8 mouse cellular contexts compared by ENCODE assay signal in genomic region chr17:86965121-86965520, GRCm38 (mm10). TPM values are rescaled to one million over a fixed set of nuclear protein-coding genes. Genes with fewer than 3 reads are reported as not detected.
DNase-seq lines count a peak whose midpoint lies in the region; ATAC-seq and TF ChIP-seq lines count a peak whose summit lies in the region.

No protein-coding gene starts in this region.

- no peak overlapping the region for H3K9ac ChIP-seq in intestine, postnatal 0 days (ENCODE audit: low read depth, low read length)
- 0 out of 2 replicates have a peak overlapping the region, but pooled peaks have one; percentile 32 for H3K9ac ChIP-seq in neural tube, embryonic 14.5 days (replicated peaks; ENCODE audit: low read depth, low read length)

- intact Hi-C loops in left cerebral cortex, adult 2 months (cut with DNase I) = no loop called here
- intact Hi-C loops in left cerebral cortex, postnatal 25 days (cut with DNase I) = no loop called here

- peaks cover 18% of the 10 kb centered on the region for H3K36me3 ChIP-seq in forebrain, embryonic 10.5 days (replicated peaks)
- peaks cover 1% of the 10 kb centered on the region for H3K36me3 ChIP-seq in intestine, postnatal 0 days (ENCODE audit: control insufficient read depth, insufficient read depth)
- no peaks in the 10 kb centered on the region for H3K36me3 ChIP-seq in neural tube, embryonic 14.5 days (ENCODE audit: control insufficient read depth, insufficient read depth, low read length)

- H3K4me3 ChIP-seq in left cerebral cortex, adult 2 months = peak overlapping the region; percentile 57
- peak overlapping the region; percentile 90 for H3K4me3 ChIP-seq in forebrain, embryonic 10.5 days
- H3K4me3 ChIP-seq in intestine, postnatal 0 days (ENCODE audit: low read depth, low read length) = peak overlapping the region; percentile 75
- peak overlapping the region; percentile 49 for H3K4me3 ChIP-seq in neural tube, embryonic 14.5 days (ENCODE audit: low read depth, low read length)

- H3K9me3 ChIP-seq in forebrain, embryonic 10.5 days = no peaks in the 10 kb centered on the region
- no peaks in the 10 kb centered on the region for H3K9me3 ChIP-seq in intestine, postnatal 0 days (ENCODE audit: control insufficient read depth)
- H3K9me3 ChIP-seq in neural tube, embryonic 14.5 days (ENCODE audit: control insufficient read depth, low read length) = no peaks in the 10 kb centered on the region

- peaks cover 47% of the 10 kb centered on the region for H3K4me1 ChIP-seq in forebrain, embryonic 10.5 days
- H3K4me1 ChIP-seq in intestine, postnatal 0 days (replicated peaks; ENCODE audit: control insufficient read depth, insufficient read depth, low read length) = 0 out of 2 replicates have a peak, but pooled peaks cover 3% of the 10 kb centered on the region
- peaks cover 21% of the 10 kb centered on the region for H3K4me1 ChIP-seq in neural tube, embryonic 14.5 days (ENCODE audit: control insufficient read depth, insufficient read depth, low read length)

- H3K27ac ChIP-seq in left cerebral cortex, adult 2 months = peak overlapping the region; percentile 42
- peak overlapping the region; percentile 95; the same call in 1 of the 2 replicates for H3K27ac ChIP-seq in forebrain, embryonic 10.5 days
- H3K27ac ChIP-seq in intestine, postnatal 0 days (ENCODE audit: low read depth, low read length) = peak overlapping the region; percentile 31; the same call in 1 of the 2 replicates
- peak overlapping the region; percentile 63 for H3K27ac ChIP-seq in neural tube, embryonic 14.5 days (ENCODE audit: low read depth, low read length)

- no peak for ATAC-seq in intestine, postnatal 0 days
- no peak for ATAC-seq in neural tube, embryonic 14.5 days (ENCODE audit: low read depth)
- ATAC-seq in megakaryocyte progenitor cell, adult 5-6 weeks (replicated peaks; ENCODE audit: poor library complexity) = no peak

- peaks cover 13% of the 10 kb centered on the region for H3K27me3 ChIP-seq in forebrain, embryonic 10.5 days (ENCODE audit: poor library complexity, severe bottlenecking)
- no peaks in the 10 kb centered on the region for H3K27me3 ChIP-seq in intestine, postnatal 0 days (replicated peaks; ENCODE audit: control insufficient read depth, insufficient read depth, low read length)
- no peaks in the 10 kb centered on the region for H3K27me3 ChIP-seq in neural tube, embryonic 14.5 days (ENCODE audit: control insufficient read depth, insufficient read depth, low read length)

- no peak for TF ChIP-seq CTCF in left cerebral cortex, adult 2 months (IDR thresholded peaks at IDR 0.05)
- TF ChIP-seq CTCF in intestine, postnatal 0 days (IDR thresholded peaks at IDR 0.05; ENCODE audit: low read depth) = no peak

- peak overlapping the region; percentile 96 for H3K4me2 ChIP-seq in intestine, postnatal 0 days (replicated peaks; ENCODE audit: low read depth)
- peak overlapping the region; percentile 67 for H3K4me2 ChIP-seq in neural tube, embryonic 14.5 days (ENCODE audit: low read depth, low read length)

- 91% methylated on average over 8 of the region's 8 CpGs for WGBS in forebrain, embryonic 10.5 days
- WGBS in intestine, postnatal 0 days = 69% methylated on average over 8 of the region's 8 CpGs
- WGBS in neural tube, embryonic 14.5 days = 85% methylated on average over 8 of the region's 8 CpGs

- DNase-seq in left cerebral cortex, adult 2 months (ENCODE audit: extremely low spot score in 1 of 2, low spot score in 2 of 2) = no peak
- no peak for DNase-seq in left cerebral cortex, postnatal 25 days (ENCODE audit: low spot score in 2 of 2)
- DNase-seq in forebrain, embryonic 10.5 days (ENCODE audit: extremely low spot score, low spot score) = no peak
- DNase-seq in urinary bladder, postnatal 14 days (ENCODE audit: low spot score) = no peak
- DNase-seq in right cerebral cortex, postnatal 10 days (ENCODE audit: low spot score in 2 of 2) = no peak

RNA-seq across cellular contexts. Expression of gene Rhoq, which starts 2.2 kb away (rescaled TPM):
- total RNA-seq in left cerebral cortex, adult 2 months (2021) = 10 to 100 TPM; 35.6 to 45.0 TPM
- 10 to 100 TPM; 29.5 to 43.8 TPM for total RNA-seq in left cerebral cortex, postnatal 25 days (2021)
- 8.1 and 8.2 TPM in 2 replicates for polyA plus RNA-seq in forebrain, embryonic 10.5 days (2016; fragmentation: Nextera tagmentation; extraction: Ambion mirVana)
- 7.3 and 7.6 TPM in 2 replicates for polyA plus RNA-seq in intestine, postnatal 0 days (2015; fragmentation: Nextera tagmentation; extraction: Ambion mirVana)
- polyA plus RNA-seq in neural tube, embryonic 14.5 days (2014; fragmentation: Nextera tagmentation; extraction: Ambion mirVana) = 9.1 and 9.7 TPM in 2 replicates
- total RNA-seq in megakaryocyte progenitor cell, adult 5-6 weeks (2015) = 2.4 and 4.5 TPM in 2 replicates
- 1.9 and 3.8 TPM in 2 replicates for total RNA-seq in megakaryocyte progenitor cell, adult 5-6 weeks (2017)

RNA-seq across cellular contexts. Expression of gene Atp6v1e2, which starts 17.4 kb away (rescaled TPM):
- total RNA-seq in left cerebral cortex, adult 2 months (2021) = not detected
- total RNA-seq in left cerebral cortex, postnatal 25 days (2021) = under 1 TPM in 1 of 2 experiments, not detected in 1; 0.37 TPM
- not detected in 2 replicates for polyA plus RNA-seq in forebrain, embryonic 10.5 days (2016; fragmentation: Nextera tagmentation; extraction: Ambion mirVana)
- polyA plus RNA-seq in intestine, postnatal 0 days (2015; fragmentation: Nextera tagmentation; extraction: Ambion mirVana) = not detected in 2 replicates
- not detected in 2 replicates for polyA plus RNA-seq in neural tube, embryonic 14.5 days (2014; fragmentation: Nextera tagmentation; extraction: Ambion mirVana)
- not detected in 2 replicates for total RNA-seq in megakaryocyte progenitor cell, adult 5-6 weeks (2015)
- total RNA-seq in megakaryocyte progenitor cell, adult 5-6 weeks (2017) = not detected in 2 replicates

RNA-seq across cellular contexts. Expression of gene Tmem247, which starts 48.0 kb away (rescaled TPM):
- total RNA-seq in left cerebral cortex, adult 2 months (2021) = not detected
- total RNA-seq in left cerebral cortex, postnatal 25 days (2021) = not detected
- polyA plus RNA-seq in forebrain, embryonic 10.5 days (2016; fragmentation: Nextera tagmentation; extraction: Ambion mirVana) = not detected in 2 replicates
- not detected in 2 replicates for polyA plus RNA-seq in intestine, postnatal 0 days (2015; fragmentation: Nextera tagmentation; extraction: Ambion mirVana)
- not detected in 2 replicates for polyA plus RNA-seq in neural tube, embryonic 14.5 days (2014; fragmentation: Nextera tagmentation; extraction: Ambion mirVana)
- not detected in 2 replicates for total RNA-seq in megakaryocyte progenitor cell, adult 5-6 weeks (2015)
- total RNA-seq in megakaryocyte progenitor cell, adult 5-6 weeks (2017) = not detected in 2 replicates

Comparison
In these comparisons a context has a peak if more than half of its experiments do, and no peak if none do; other contexts are left out.
1. H3K27ac ChIP-seq: peak in every context shown above with its lines; median percentile 95 in forebrain, embryonic 10.5 days; 63 in neural tube, embryonic 14.5 days; 42 in left cerebral cortex, adult 2 months; 31 in intestine, postnatal 0 days.
2. RNA of gene Rhoq, which starts 2.2 kb away (total RNA-seq): 35.6 to 45.0 TPM in left cerebral cortex, adult 2 months and 29.5 to 43.8 TPM in left cerebral cortex, postnatal 25 days; 1.9 to 4.5 TPM in megakaryocyte progenitor cell, adult 5-6 weeks; every median in the first group is over 4 times any median in the second.
3. Peak in every context shown above with its lines, with median percentiles within 50 percentile points of each other: H3K4me3 ChIP-seq.